Mouse (Mus musculus) lung, postnatal 25 days (tissue): ENCODE results near the gene Slx4ip.
A peak's percentile ranks its signal among the peaks of the same experiment; 100 is the strongest.

ENCODE experiments used
- DNase-seq: peaks from one replicate; pipeline ENCODE4 v3.0.0; 2022; ENCODE audit warnings: low spot score

Slx4ip gene

DNA sequence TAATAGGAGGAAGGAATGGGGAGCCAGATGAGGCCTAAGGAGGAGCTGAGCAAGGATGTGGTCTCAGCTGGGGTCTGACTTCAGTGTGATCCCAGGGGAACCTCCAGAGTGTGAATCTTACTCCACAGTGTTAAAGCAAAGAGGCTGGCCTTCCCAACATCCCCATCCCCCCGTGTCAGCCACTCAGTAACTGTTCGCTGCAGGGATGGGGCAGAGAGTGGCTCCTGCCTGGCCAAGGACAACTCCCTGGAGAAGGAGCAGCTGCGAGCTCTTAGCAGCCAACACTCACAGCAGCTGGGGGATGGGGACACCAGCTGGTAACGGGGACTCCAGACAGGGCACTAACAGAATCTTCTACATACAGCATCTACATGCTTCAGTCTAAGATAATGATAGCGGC, 210.1 kb downstream of the Slx4ip start:
- no peak for DNase-seq

DNA sequence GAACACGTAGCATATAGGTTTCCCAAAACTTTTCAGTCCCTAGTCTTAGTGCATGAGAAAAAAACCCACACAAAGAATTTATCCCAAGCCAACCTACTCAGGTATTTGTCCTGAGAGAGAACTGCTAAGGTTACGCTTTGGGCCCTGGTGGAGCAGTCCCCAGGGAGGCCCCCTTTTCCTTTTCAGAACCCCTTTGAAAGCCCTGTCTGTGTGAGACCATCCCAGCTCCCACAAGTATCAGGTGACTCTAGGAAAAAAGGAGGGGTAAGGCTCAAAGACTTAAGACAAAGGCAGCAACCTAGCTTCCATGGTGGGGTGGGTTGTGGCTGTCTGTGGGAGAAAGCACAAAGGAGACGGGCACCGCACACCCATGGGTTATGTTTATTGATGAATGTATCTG, 216.2 kb downstream of the Slx4ip start:
- DNase-seq: no peak

DNA sequence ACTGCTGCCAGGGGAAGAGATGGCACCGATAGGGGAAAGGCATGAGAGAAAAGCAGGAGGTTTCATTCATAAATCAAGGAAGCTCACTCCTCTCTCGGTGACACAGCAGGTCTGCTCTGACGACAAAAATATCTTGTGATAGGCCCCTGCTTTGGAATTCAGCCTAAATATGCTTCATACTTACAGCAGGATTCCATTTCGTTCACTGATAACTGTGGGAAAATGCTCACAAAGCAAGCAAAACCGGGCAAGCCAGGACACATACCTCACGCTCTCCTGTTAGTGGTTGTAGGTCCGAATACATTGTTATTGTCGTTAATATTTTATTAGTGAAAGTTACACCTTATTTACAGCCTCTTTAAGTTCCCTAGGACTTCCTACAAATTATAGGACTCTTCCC, 216.9 kb downstream of the Slx4ip start:
- no peak for DNase-seq

DNA sequence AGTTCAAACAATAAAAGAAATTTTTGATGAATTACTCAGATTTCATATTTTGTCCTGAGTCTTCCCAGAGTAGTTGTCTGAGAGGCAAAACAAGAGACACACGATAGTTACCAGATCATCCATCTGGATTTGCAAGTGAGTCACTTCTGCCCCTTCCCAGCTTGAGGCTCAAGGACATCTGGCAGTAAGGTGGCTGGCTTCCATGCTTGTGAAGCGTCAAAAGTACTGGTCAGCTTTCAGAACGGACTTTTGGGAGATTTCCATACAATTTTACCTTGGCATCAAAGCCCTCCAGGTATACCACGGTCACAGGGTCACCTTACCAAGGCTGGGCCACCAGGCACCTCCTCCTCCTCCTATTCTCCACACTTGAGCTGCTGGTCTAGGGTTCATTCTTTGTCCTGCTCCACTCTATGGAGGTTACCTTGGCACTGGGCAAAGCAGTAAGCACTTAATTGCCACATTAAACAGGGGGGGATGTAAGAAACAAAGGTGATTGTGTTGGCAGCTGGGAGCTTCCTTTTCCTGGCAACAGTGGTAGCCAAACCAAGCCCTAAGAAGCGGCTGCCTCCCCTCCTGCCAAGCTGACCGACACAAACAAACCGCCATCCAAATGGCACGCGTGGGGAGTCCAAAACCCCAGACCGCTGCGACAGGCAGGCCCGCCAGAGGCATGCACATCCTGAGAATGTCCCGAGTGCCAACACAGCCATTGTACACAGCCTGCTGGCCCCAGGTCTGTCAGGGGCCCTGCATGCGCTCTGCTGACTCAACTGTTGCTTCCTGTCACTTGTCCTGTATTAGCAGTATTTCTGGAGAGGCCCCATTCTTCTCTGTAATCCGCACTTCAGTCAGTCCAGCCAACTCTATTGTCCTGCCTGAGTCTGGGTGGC, 218.5 kb downstream of the Slx4ip start:
- peak; percentile 49 for DNase-seq

DNA sequence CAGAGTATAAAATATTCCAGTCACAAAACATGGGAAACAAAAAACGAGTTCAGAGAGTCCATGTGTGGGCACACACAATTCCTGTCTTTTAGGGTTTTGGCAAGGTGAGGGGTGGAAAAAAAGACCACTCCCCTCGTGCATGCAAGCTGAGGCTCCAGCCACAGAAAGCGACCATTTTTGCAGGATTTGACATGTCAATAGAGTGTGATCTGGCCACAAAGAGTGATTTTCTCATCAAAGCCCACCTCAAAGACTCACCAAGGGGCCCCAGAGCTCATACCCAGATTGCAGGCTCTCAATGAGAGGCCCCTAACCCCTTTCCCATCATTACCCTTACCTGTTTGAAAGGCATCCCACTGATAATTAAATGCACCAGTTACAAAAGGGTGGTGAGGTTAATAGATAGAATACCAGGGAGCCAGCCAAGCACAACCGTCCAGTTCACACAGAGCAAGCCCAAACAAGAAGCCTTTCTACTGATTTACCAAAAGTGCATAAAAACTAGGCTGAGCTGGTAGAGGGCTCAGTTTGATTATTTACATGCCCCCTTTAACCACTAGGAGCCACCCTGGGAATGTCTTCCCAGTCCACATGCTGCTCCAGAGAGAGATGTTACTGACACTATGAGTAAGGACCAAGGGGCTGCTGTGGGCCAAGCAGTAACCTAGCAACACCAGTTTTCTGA, 219.3 kb downstream of the Slx4ip start:
- no peak for DNase-seq

DNA sequence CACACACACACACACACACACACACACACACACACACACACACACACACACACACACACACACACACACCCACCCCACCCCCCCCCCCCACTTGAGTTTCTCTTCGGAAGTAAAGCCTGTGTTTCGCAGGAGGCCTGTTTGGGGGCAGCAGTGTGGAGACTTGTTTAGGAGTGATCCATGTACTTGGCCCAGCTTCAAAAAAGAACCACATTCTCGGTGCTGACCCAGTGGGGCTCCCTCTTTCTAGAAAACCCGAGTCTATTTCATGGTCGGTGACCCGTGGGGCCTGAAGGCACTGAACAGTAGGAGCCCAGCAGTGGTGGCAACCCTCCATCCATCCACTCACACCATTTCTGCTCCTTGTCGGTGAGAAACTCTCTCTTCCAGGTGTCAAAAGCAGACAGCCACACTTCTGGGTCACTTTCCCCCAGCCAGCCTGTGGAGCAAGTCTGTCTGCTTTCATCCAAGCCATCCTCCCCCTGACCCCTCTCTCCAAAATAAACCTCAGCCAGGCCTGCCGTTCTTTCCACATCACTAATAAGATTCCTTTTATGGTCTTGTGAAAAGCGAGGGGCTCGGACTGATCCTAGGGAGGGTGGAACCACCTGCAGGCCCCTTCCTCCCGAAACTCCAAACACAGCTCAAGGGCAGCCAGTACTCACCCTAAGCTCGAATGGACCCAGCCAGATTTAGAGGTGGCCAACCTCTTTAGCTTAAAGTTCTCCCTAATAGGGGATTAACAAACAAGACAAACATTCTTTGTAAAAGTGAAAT, 222.5 kb downstream of the Slx4ip start:
- DNase-seq: no peak

DNA sequence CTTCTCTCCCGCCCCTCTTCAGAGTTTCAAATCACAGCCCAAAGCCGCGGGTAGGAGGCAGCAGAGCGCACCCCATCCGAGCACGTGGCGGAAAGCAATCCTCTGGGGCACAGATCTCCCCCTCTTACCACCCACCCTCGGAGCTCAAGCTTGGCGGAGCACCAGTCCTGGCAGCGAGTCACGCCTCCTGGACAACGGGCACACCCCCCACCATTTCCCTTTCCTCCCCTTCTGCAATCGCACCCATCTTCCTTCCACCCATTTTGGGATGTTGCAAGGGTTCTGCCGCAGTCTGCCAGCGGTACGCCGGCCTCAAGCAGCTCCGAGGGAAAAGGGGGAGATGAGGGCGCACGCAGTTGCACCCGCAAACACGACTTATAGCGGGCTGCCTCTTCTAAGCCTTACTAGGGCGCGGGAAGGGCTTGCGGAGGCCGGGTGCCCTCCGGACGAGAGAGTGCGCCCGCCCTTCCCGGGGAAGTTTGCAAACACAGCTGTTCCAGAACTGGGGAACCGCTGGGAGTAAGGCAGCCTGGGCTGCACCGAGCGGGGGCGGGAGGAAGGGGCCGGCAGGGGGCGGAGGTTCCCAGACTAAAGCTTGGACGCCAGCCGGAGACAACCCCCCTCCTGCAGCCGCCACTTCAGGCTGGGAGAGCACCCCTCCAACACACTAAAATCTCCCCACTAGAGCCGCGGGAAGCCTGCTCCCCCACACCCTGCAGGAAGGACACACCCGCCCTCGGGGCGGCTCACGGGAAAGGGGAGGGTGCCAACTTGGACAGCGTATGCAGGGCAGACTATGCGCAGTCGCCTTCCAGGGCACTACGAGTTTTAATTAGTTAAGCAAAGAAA, 223.5 kb downstream of the Slx4ip start:
- peak; percentile 89 for DNase-seq

DNA sequence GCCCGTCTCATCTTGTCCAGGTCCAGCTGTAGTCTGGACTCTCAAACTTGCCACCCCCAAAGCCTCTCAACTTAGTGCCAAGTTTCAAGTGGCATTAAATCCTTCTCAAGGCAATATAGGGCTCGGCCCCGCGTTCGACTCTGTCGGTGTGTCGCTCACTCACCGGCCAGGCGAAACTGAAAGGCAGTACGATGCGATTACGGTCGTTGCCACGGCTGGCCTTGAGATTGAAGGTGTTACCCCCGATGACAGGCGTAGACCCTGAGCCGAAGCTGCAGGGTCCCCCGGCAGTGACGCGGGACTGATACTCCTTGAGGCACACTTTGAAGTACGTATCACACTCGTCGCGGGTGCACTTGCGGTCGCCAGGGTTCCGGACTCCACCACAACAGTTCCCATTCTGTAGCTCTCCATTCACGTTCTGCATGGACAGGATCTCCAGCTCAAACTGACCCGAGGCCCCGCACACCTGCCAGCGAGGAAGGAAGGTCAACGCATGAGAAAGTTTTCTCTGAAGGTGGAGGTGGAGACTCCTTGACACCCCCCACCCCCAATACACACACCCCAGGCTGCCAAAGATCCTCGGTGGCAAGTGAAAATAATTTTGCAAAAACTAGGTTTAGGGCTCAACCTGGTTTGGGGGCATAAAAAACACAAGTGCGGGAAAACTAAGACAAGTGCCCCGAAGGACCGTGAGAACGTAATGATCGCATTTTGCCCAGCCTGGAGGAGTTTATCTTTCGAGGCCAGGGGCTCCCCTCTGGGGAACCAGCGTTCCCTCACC, 224.4 kb downstream of the Slx4ip start:
- peak; percentile 22 for DNase-seq

DNA sequence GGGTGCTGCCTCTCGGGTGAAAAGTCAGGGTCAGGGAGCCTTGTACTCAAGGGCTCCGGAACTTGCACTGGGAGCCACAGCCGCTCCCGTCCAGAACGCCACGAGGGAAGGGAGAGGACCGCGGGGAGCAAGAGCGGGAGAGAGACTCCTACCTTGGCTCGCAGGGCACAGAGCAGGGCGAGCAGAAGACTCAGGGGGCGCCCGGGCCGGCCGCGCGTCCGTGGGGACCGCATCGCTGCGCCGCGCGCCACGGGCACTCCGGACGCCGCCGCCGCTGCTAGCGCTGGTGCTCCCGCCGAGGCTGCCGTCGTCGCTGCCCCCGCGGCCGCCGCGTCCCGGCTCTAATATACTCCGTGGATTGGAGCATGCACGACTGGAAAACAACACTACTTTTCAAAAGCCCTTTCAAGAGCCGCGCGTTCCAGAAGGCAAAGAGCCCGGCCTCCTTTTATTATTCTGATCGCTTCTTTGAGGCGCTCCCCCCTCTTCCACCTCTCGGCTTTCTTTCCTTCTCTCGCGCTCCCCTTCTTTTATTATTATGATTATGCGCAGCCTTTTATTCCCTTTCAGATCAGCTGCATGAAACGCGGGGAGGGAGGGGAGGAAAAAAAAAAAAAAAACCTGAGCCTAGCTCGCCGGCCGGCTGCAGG, 225.1 kb downstream of the Slx4ip start, which contains the start of gene Jag1:
Gene Jag1 (minus strand): TSS at position 620 of the 650 bp plus-strand sequence.
- DNase-seq: no peak

DNA sequence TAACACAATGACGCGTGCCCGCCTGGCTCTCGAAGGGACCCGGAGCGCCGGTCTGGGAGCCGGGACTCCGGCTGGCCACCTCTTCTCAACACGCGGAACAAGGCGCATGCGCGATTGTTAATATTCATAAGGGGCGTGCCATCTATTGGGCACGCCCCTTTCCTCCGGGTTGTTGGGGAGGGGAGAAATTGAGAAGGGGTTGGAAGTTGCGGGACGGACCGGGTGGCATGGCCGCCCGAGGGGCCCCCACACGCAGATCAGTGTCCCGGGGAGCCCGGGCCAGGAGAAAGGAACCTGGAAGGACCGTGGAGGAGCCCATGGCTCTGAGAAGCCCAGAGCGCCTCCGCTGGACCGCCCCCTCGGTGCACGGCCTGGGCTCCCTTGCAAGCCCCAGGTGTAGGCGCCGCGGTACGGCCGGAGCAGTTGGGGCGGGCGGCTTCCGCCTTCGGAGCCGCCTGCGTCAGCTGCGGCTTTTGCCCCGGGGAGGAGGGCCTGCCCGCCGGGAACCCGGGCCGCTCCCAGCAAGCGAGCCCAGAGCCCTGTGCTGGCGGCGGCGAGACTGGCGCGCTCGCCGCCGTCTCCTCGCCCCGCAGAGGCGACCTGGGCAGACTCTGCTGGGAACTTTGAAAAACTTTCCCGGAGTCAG, 225.8 kb downstream of the Slx4ip start:
- peak; percentile 93 for DNase-seq

DNA sequence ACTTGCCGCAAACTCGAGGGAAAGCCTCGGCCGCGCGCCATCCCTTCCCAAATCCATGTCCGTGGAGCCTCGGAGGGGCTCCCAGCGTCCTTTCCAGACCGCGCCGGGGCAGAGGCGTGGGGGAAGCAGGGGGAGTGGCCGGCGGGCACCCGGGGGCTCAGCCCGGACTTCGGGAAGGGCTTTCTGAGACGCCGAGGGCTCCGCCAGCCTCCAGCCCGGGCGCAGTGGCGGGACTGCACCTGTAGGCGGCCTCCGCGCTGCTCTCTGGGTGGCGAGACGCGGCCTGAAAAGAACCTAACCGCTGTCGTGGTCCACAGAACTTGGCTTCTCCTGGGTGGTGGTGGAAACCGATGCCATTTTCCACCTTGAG, 226.3 kb downstream of the Slx4ip start:
- peak; percentile 89 for DNase-seq
